Mouse (Mus musculus) liver, embryonic 14.5 days (tissue): Measurements from ENCODE around the gene Hrh1. TPM values are rescaled to one million over a fixed set of nuclear protein-coding genes. Genes with fewer than 3 reads are reported as not detected.

Experiments used
- ATAC-seq: fragments of 200-750 bp; cut with Nextera tagmentation; 2 replicates; pipeline ENCODE4 v1.8.0; 2017; ENCODE audit warnings: moderate number of reproducible peaks, mild to moderate bottlenecking, moderate library complexity; ENCODE audit not compliant: insufficient read depth
- DNase-seq, 3 experiments: peaks; one replicate each; pipeline ENCODE4 v3.0.0-alpha.2; 2012 to 2013; ENCODE audit warnings: low read depth in 3 of 3, low spot score in 3 of 3
- H3K27ac ChIP-seq: fragments of 300-500 bp; sonication (generic); 2 replicates; pipeline ENCODE4 v1.5.1; 2014; ENCODE audit warnings: moderate library complexity, mild to moderate bottlenecking, control low read depth, inconsistent platforms
- H3K27me3 ChIP-seq: fragments of 300-500 bp; sonication (generic); 2 replicates; pipeline ENCODE4 v1.6.1; 2014; ENCODE audit warnings: mild to moderate bottlenecking, low read length, moderate library complexity; ENCODE audit not compliant: control insufficient read depth, insufficient read depth
- H3K36me3 ChIP-seq: fragments of 300-500 bp; sonication (generic); replicated peaks from 2 replicates; pipeline ENCODE4 v1.6.1; 2014; ENCODE audit warnings: low read depth; ENCODE audit not compliant: control insufficient read depth, insufficient read depth
- H3K4me1 ChIP-seq, 2 experiments: fragments of 200-500 bp in 1 of 2; fragments of 300-500 bp in 1 of 2; sonication (generic) in 1 of 2; replicated peaks; 2 replicates each; pipeline ENCODE4 v1.6.1; 2012 to 2014; ENCODE audit warnings: antibody characterized with exemption in 1 of 2, inconsistent platforms in 1 of 2, low read length in 1 of 2; ENCODE audit not compliant: control insufficient read depth in 2 of 2, insufficient read depth in 2 of 2
- H3K4me2 ChIP-seq: fragments of 300-500 bp; sonication (generic); 2 replicates; pipeline ENCODE4 v1.6.1; 2014; ENCODE audit warnings: low read depth, mild to moderate bottlenecking, control low read depth, moderate library complexity
- H3K4me3 ChIP-seq, 2 experiments: fragments of 200-500 bp in 1 of 2; fragments of 300-500 bp in 1 of 2; sonication (generic) in 1 of 2; 2 replicates each; pipeline ENCODE4 v1.5.1; 2012 to 2014; ENCODE audit warnings: low read depth in 2 of 2, low read length in 2 of 2, mild to moderate bottlenecking in 2 of 2, control low read depth in 1 of 2, inconsistent platforms in 1 of 2, moderate library complexity in 1 of 2; ENCODE audit not compliant: insufficient read depth in 1 of 2
- H3K9ac ChIP-seq: fragments of 300-500 bp; sonication (generic); replicated peaks from 2 replicates; pipeline ENCODE4 v1.6.1; 2014; ENCODE audit warnings: mild to moderate bottlenecking, control low read depth, moderate library complexity
- H3K9me3 ChIP-seq: fragments of 300-500 bp; sonication (generic); 2 replicates; pipeline ENCODE4 v1.6.1; 2016; ENCODE audit warnings: low read length, mixed read lengths; ENCODE audit not compliant: control insufficient read depth
- CTCF ChIP-seq: IDR thresholded peaks from 2 replicates; pipeline ENCODE4 v1.5.1; 2016; ENCODE audit warnings: antibody characterized with exemption, low read depth, control low read depth
- EP300 ChIP-seq: IDR thresholded peaks from 2 replicates; pipeline ENCODE4 v1.6.1; 2016; ENCODE audit warnings: antibody characterized with exemption, low read depth
- WGBS: fragments of 180-500 bp; shearing (Covaris S2); extraction: QIAGEN DNeasy Blood & Tissue Kit; methylation state at CpG from one replicate; pipeline ENCODE4 v1.1.7; 2014; ENCODE audit not compliant: insufficient replicate concordance; 5-methylcytosine and 5-hydroxymethylcytosine counted together
- polyA plus RNA-seq, 2 experiments: library from polyadenylated mRNA; depleted of rRNA in 1 of 2; stranded (reverse) in 1 of 2; unstranded in 1 of 2; fragments of >200 nt; fragmentation: Nextera tagmentation in 1 of 2; extraction: Ambion mirVana in 1 of 2; gene quantifications; 2 replicates each; pipeline versions ENCODE4 v1.2.1 to v1.2.3; 2012 to 2014

Hrh1 gene
- polyA plus RNA-seq, 2 experiments: 0.06 TPM; not detected in 1

- TF ChIP-seq EP300: no peak
- no peak for TF ChIP-seq CTCF
- WGBS: 35% methylated on average over 3 of the region's 3 CpGs
Observed at GRCm38 (mm10) chr6:114432591-114432990, 34.9 kb downstream of the Hrh1 start.

GRCm38 (mm10) chr6:114434524-114434923 is 36.8 kb downstream of the Hrh1 start:
- H3K27ac ChIP-seq: no peak overlapping the region
- H3K4me2 ChIP-seq: no peak overlapping the region
- no peaks in the 10 kb centered on the region; the same call in 1 of the 2 replicates for H3K9me3 ChIP-seq
- no peaks in the 10 kb centered on the region for H3K4me1 ChIP-seq
- H3K4me3 ChIP-seq: no peak overlapping the region
- TF ChIP-seq EP300: no peak
- no peak for TF ChIP-seq CTCF
- H3K9ac ChIP-seq: no peak overlapping the region
- H3K27me3 ChIP-seq: no peaks in the 10 kb centered on the region
- DNase-seq (no peak), ATAC-seq (no peak)
- WGBS: 56% methylated on average over 5 of the region's 5 CpGs
- H3K36me3 ChIP-seq: no peaks in the 10 kb centered on the region

More at GRCm38 (mm10) chr6:114432591-114432990, 34.9 kb downstream of the Hrh1 start:
- no peak overlapping the region for H3K27ac ChIP-seq
- H3K4me2 ChIP-seq: no peak overlapping the region
- H3K4me1 ChIP-seq: no peaks in the 10 kb centered on the region
- H3K4me3 ChIP-seq: no peak overlapping the region
- ATAC-seq (no peak), DNase-seq (no peak)
- no peaks in the 10 kb centered on the region for H3K27me3 ChIP-seq
- H3K9me3 ChIP-seq: no peaks in the 10 kb centered on the region
- H3K36me3 ChIP-seq: no peaks in the 10 kb centered on the region
- H3K9ac ChIP-seq: no peak overlapping the region

- no peaks in the 10 kb centered on the region for H3K36me3 ChIP-seq
- DNase-seq: no peak
- TF ChIP-seq EP300: no peak
- no peak for TF ChIP-seq CTCF
- no peak overlapping the region for H3K27ac ChIP-seq
- H3K4me1 ChIP-seq: no peaks in the 10 kb centered on the region
- H3K4me3 ChIP-seq: no peak overlapping the region
- no peaks in the 10 kb centered on the region; the same call in 1 of the 2 replicates for H3K9me3 ChIP-seq
- H3K4me2 ChIP-seq: no peak overlapping the region
- no peak overlapping the region for H3K9ac ChIP-seq
- 46% methylated on average over 2 of the region's 2 CpGs for WGBS
- ATAC-seq: no peak
- H3K27me3 ChIP-seq: no peaks in the 10 kb centered on the region
Observed at GRCm38 (mm10) chr6:114440302-114440701, 42.6 kb downstream of the Hrh1 start.

GRCm38 (mm10) chr6:114440788-114441453 is 43.2 kb downstream of the Hrh1 start:
- Histone ChIP-seq H3K4me3 (no peak overlapping the region), H3K27me3 (no peaks in the 10 kb centered on the region), H3K4me2 (no peak overlapping the region), H3K9ac (no peak overlapping the region), H3K4me1 (no peaks in the 10 kb centered on the region), H3K9me3 (no peaks in the 10 kb centered on the region; the same call in 1 of the 2 replicates), H3K36me3 (no peaks in the 10 kb centered on the region), H3K27ac (no peak overlapping the region)
- ATAC-seq: no peak
- 56% methylated on average over 10 of the region's 10 CpGs for WGBS
- no peak for TF ChIP-seq CTCF
- TF ChIP-seq EP300: no peak
- no peak for DNase-seq

- DNase-seq (no peak), ATAC-seq (no peak)
- 47% methylated on average over 1 of the region's 1 CpGs for WGBS
- Histone ChIP-seq H3K4me1 (no peaks in the 10 kb centered on the region), H3K27ac (no peak overlapping the region), H3K9ac (no peak overlapping the region), H3K9me3 (no peaks in the 10 kb centered on the region; the same call in 1 of the 2 replicates), H3K4me3 (no peak overlapping the region), H3K36me3 (no peaks in the 10 kb centered on the region), H3K27me3 (no peaks in the 10 kb centered on the region), H3K4me2 (no peak overlapping the region)
- TF ChIP-seq CTCF: no peak
- TF ChIP-seq EP300: no peak
Observed at GRCm38 (mm10) chr6:114444247-114444844, 46.6 kb downstream of the Hrh1 start.
